Mouse (Mus musculus): ENCODE data around the gene Crhr2. TPM values are rescaled to one million over a fixed set of nuclear protein-coding genes. Genes with fewer than 3 reads are reported as not detected.

Gene Crhr2
- polyA plus RNA-seq, 1 experiment = 0.01 TPM

DNA sequence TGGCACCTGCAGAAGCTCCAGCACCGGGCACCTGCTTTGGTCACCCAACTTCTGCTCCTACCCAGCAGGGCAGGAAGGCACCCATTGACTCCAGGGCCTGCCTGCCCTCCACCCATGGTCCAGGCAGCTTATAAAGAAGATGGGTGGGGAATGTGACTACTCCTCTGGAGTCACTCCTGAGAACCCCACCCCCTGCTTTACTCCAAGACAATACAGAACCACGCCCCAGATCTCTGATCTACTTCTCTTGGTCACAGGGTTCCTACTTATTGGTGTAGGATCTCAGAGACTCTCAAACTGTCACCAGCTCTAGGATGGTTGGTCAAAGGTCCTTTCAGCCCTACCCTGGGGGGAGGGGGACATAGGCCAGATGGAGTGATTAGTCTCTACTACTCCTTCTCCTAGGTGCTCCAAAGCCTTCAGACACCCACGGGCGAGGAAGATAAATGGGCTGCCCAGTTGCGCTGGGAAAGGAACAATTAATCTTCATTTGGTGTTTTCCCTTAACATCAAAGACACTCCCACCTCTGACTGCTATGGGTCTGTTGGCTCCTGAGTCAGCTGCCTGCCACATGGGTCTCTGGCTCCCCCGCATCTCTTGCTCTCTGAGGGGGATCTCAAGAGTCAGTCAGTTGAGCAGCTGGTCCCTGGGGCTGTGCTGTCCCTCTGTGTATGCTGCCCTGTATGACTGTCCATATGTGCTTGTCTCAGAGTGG lies 39.2 kb downstream of the Crhr2 start:
- TF ChIP-seq CTCF (IDR thresholded peaks at IDR 0.05; ENCODE audit: control insufficient read depth, insufficient read depth, insufficient read length) = no peak
- no peak for TF ChIP-seq CEBPB (IDR thresholded peaks at IDR 0.05; ENCODE audit: low read depth)
- TF ChIP-seq USF1 (IDR thresholded peaks at IDR 0.05; ENCODE audit: low read depth) = no peak
- TF ChIP-seq FOSL1 (IDR thresholded peaks at IDR 0.05; ENCODE audit: insufficient read depth, low read length, poor library complexity, severe bottlenecking) = no peak
- TF ChIP-seq MYOG (IDR thresholded peaks at IDR 0.05; ENCODE audit: control insufficient read depth, extremely low read depth, insufficient read length) = no peak
- TF ChIP-seq MYOD1 (IDR thresholded peaks at IDR 0.05; ENCODE audit: control insufficient read depth, insufficient read length, low read depth) = no peak
- no peak for TF ChIP-seq MAX (IDR thresholded peaks at IDR 0.05)
- H3K27me3 ChIP-seq (ENCODE audit: control insufficient read depth, insufficient read depth, insufficient read length) = peaks cover 25% of the 10 kb centered on the region
- H3K36me3 ChIP-seq (ENCODE audit: control insufficient read depth, insufficient read depth) = no peaks in the 10 kb centered on the region
- no peak overlapping the region for H3K4me3 ChIP-seq (ENCODE audit: insufficient read depth, poor library complexity, severe bottlenecking)
- no peaks in the 10 kb centered on the region for H3K79me2 ChIP-seq (ENCODE audit: control insufficient read depth, insufficient read depth)
- H3ac ChIP-seq (ENCODE audit: control insufficient read depth, insufficient read length, low read depth) = no peak overlapping the region
- H3K79me3 ChIP-seq (ENCODE audit: low read depth) = no peaks in the 10 kb centered on the region

DNA sequence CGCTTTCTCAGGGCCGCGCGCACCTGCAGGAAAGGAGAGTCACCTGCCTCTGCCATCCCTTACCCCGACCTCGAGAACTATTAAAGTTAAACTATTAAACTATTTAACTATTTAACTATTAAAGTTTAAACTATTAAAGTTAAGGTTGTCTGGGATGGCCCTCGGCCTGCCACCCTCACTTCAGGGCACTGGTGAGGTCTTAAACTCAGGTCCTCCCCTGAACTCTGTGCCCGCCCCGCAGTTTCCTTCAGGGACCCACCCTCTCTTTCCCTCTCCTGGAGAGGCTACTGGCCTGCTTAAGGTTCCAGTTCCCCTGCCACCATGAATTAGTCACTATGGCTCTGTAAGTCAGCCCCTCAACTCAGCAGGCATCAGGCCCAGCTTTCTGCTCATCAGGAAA lies 41.4 kb downstream of the Crhr2 start:
- H3K27me3 ChIP-seq (ENCODE audit: control insufficient read depth, insufficient read depth, insufficient read length) = peaks cover 27% of the 10 kb centered on the region
- no peak overlapping the region for H3ac ChIP-seq (ENCODE audit: control insufficient read depth, insufficient read length, low read depth)
- no peaks in the 10 kb centered on the region for H3K36me3 ChIP-seq (ENCODE audit: control insufficient read depth, insufficient read depth)
- no peaks in the 10 kb centered on the region for H3K79me3 ChIP-seq (ENCODE audit: low read depth)
- no peak overlapping the region for H3K4me3 ChIP-seq (ENCODE audit: insufficient read depth, poor library complexity, severe bottlenecking)
- TF ChIP-seq CTCF (IDR thresholded peaks at IDR 0.05; ENCODE audit: control insufficient read depth, insufficient read depth, insufficient read length) (no peak), USF1 (IDR thresholded peaks at IDR 0.05; ENCODE audit: low read depth) (no peak), FOSL1 (IDR thresholded peaks at IDR 0.05; ENCODE audit: insufficient read depth, low read length, poor library complexity, severe bottlenecking) (no peak), MYOD1 (IDR thresholded peaks at IDR 0.05; ENCODE audit: control insufficient read depth, insufficient read length, low read depth) (no peak)
- H3K79me2 ChIP-seq (ENCODE audit: control insufficient read depth, insufficient read depth) = no peaks in the 10 kb centered on the region

DNA sequence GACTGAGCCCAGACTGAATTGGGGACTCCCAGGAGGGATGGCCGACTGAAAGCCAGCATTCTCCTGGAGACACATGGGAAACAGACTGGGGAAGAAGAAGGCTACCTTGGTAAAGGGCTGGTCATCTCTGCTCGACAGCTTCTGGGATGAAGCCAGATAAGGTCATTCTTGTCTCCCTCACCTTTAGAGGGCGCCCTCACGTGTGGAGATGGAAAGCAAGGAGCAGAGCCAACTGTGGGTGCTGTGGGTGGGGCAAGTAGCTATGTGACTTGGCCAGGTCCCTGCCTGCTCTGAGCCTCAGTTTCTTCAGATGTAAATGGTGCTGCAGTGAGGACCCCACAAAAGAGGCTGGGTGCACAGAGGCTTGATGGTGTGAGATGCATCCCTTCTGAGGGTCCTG lies 42.2 kb downstream of the Crhr2 start:
- H3K36me3 ChIP-seq (ENCODE audit: control insufficient read depth, insufficient read depth) = no peaks in the 10 kb centered on the region
- H3ac ChIP-seq (ENCODE audit: control insufficient read depth, insufficient read length, low read depth) = no peak overlapping the region
- TF ChIP-seq CEBPB (IDR thresholded peaks at IDR 0.05; ENCODE audit: low read depth) (no peak), FOSL1 (IDR thresholded peaks at IDR 0.05; ENCODE audit: insufficient read depth, low read length, poor library complexity, severe bottlenecking) (no peak), CTCF (IDR thresholded peaks at IDR 0.05; ENCODE audit: control insufficient read depth, insufficient read depth, insufficient read length) (no peak)
- H3K79me3 ChIP-seq (ENCODE audit: low read depth) = no peaks in the 10 kb centered on the region
- no peak overlapping the region for H3K4me3 ChIP-seq (ENCODE audit: insufficient read depth, poor library complexity, severe bottlenecking)
- H3K79me2 ChIP-seq (ENCODE audit: control insufficient read depth, insufficient read depth) = no peaks in the 10 kb centered on the region
- peaks cover 31% of the 10 kb centered on the region for H3K27me3 ChIP-seq (ENCODE audit: control insufficient read depth, insufficient read depth, insufficient read length)

DNA sequence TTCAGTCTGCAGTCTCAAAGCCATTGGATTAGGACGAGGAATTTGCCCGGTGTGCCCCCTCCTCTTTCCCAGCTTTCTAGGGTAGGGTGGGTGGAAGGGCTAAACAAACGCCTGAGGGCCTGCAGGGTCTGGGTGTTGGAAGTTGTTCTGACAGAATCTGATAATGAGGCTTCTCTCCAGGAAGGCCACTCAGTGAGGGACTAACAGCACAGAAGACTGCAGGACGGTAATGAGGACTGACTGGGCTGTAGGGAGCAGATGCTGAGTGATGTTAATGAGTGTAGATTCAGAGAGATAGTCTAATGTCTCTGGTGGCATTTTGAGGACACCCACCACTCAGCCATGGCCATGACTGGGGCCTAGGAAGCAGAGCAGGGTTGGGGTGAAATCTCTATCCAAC lies 45.5 kb downstream of the Crhr2 start:
- no peaks in the 10 kb centered on the region for H3K36me3 ChIP-seq (ENCODE audit: control insufficient read depth, insufficient read depth)
- TF ChIP-seq MYOD1 (IDR thresholded peaks at IDR 0.05; ENCODE audit: control insufficient read depth, insufficient read length, low read depth) = no peak
- no peak overlapping the region for H3ac ChIP-seq (ENCODE audit: control insufficient read depth, insufficient read length, low read depth)
- H3K27me3 ChIP-seq (ENCODE audit: control insufficient read depth, insufficient read depth, insufficient read length) = peaks cover 20% of the 10 kb centered on the region
- H3K79me3 ChIP-seq (ENCODE audit: low read depth) = no peaks in the 10 kb centered on the region
- H3K4me3 ChIP-seq (ENCODE audit: insufficient read depth, poor library complexity, severe bottlenecking) = no peak overlapping the region
- no peaks in the 10 kb centered on the region for H3K79me2 ChIP-seq (ENCODE audit: control insufficient read depth, insufficient read depth)

DNA sequence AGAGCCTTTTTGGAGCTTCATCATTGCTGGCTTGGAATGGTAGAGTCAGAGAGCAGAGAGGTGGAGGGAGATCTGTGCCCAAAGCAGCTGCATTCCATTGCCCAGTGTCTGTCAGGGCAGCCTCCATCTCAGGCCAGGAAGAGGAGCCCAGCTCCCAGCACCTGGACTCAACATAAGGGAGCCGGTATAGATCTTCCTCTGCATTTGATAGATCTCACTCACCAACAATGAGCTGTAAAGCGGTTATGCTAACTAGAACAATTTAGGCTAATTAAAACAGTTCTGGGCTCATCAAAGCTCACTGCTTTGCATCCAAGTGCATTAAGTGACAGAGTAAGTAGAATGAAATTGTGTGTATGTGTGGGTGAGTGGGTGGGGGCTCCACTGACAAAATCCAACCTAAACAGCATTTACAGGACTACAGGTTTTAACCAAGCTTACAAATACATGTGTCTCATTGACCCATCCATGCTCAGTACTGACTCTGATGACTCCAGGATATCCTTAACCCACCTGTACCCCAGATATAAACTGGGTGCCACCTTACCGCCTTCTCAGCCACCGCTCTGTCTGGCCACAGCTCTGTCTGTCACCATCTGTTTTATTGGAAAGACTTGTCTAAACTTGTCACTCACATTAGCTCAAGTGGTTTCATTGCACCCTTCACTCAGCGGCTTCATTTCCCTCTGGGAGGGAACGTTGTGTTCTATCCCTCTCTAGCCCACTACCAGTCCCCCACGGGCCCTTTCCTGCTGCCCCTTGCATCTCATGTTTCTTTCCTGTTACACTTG lies 50.4 kb downstream of the Crhr2 start:
- Histone ChIP-seq H3K4me3 (ENCODE audit: insufficient read depth, poor library complexity, severe bottlenecking) (no peak overlapping the region), H3K36me3 (ENCODE audit: control insufficient read depth, insufficient read depth) (peaks cover 32% of the 10 kb centered on the region), H3K27me3 (ENCODE audit: control insufficient read depth, insufficient read depth, insufficient read length) (peaks cover 11% of the 10 kb centered on the region), H3K79me3 (ENCODE audit: low read depth) (no peaks in the 10 kb centered on the region), H3K79me2 (ENCODE audit: control insufficient read depth, insufficient read depth) (no peaks in the 10 kb centered on the region), H3ac (ENCODE audit: control insufficient read depth, insufficient read length, low read depth) (no peak overlapping the region)
- TF ChIP-seq CTCF (IDR thresholded peaks at IDR 0.05; ENCODE audit: control insufficient read depth, insufficient read depth, insufficient read length) = no peak
- TF ChIP-seq MYOD1 (IDR thresholded peaks at IDR 0.05; ENCODE audit: control insufficient read depth, insufficient read length, low read depth) = no peak
- no peak for TF ChIP-seq CEBPB (IDR thresholded peaks at IDR 0.05; ENCODE audit: low read depth)
- TF ChIP-seq USF1 (IDR thresholded peaks at IDR 0.05; ENCODE audit: low read depth) = no peak

DNA sequence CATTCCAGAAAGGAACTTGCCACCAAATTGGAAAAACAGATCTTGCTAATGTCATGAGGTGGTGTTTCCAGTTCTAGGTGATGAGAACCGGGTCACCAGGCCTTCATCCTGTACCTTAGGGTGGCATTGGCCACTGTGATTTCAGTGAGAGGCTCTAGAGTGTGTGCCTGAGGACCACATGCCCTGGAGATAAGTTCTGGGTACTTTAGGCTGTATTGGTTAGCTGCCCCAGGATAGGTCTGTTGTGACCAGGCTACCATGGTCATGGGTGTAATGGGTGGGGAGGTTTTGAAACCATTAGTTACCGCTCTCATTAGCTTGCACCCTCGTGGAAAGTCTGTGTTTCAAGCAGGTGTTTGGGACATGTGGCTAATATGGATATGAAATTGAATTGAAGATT lies 51.4 kb downstream of the Crhr2 start:
- Histone ChIP-seq H3K36me3 (ENCODE audit: control insufficient read depth, insufficient read depth) (peaks cover 42% of the 10 kb centered on the region), H3K27me3 (ENCODE audit: control insufficient read depth, insufficient read depth, insufficient read length) (peaks cover 6% of the 10 kb centered on the region), H3K79me2 (ENCODE audit: control insufficient read depth, insufficient read depth) (no peaks in the 10 kb centered on the region), H3ac (ENCODE audit: control insufficient read depth, insufficient read length, low read depth) (no peak overlapping the region), H3K4me3 (ENCODE audit: insufficient read depth, poor library complexity, severe bottlenecking) (no peak overlapping the region), H3K79me3 (ENCODE audit: low read depth) (no peaks in the 10 kb centered on the region)
- TF ChIP-seq FOSL1 (IDR thresholded peaks at IDR 0.05; ENCODE audit: insufficient read depth, low read length, poor library complexity, severe bottlenecking) (no peak), MYOG (IDR thresholded peaks at IDR 0.05; ENCODE audit: control insufficient read depth, extremely low read depth, insufficient read length) (no peak), MAX (IDR thresholded peaks at IDR 0.05) (no peak), CTCF (IDR thresholded peaks at IDR 0.05; ENCODE audit: control insufficient read depth, insufficient read depth, insufficient read length) (no peak), USF1 (IDR thresholded peaks at IDR 0.05; ENCODE audit: low read depth) (no peak), MYOD1 (IDR thresholded peaks at IDR 0.05; ENCODE audit: control insufficient read depth, insufficient read length, low read depth) (no peak), CEBPB (IDR thresholded peaks at IDR 0.05; ENCODE audit: low read depth) (no peak)
